Mouse (Mus musculus) lung, embryonic 16.5 days (tissue): ENCODE results near the gene Nfib. TPM values are rescaled to one million over a fixed set of nuclear protein-coding genes. Genes with fewer than 3 reads are reported as not detected.
A peak's percentile ranks its signal among the peaks of the same experiment; 100 is the strongest.

ENCODE experiments used
- ATAC-seq: fragments of 200-750 bp; cut with Nextera tagmentation; 2 replicates; pipeline ENCODE4 v1.8.0; 2017; ENCODE audit warnings: low read depth, mild to moderate bottlenecking, moderate library complexity
- H3K27ac ChIP-seq: fragments of 300-500 bp; sonication (generic); 2 replicates; pipeline ENCODE4 v1.5.1; 2014; ENCODE audit warnings: mild to moderate bottlenecking, control low read depth, low read length
- H3K27me3 ChIP-seq: fragments of 300-500 bp; sonication (generic); 2 replicates; pipeline ENCODE4 v1.6.1; 2014; ENCODE audit warnings: low read depth, low read length, mixed read lengths; ENCODE audit not compliant: control insufficient read depth, insufficient read depth
- H3K36me3 ChIP-seq: fragments of 300-500 bp; sonication (generic); 2 replicates; pipeline ENCODE4 v1.6.1; 2014; ENCODE audit warnings: low read length; ENCODE audit not compliant: control insufficient read depth, insufficient read depth
- H3K4me1 ChIP-seq: fragments of 300-500 bp; sonication (generic); replicated peaks from 2 replicates; pipeline ENCODE4 v1.6.1; 2014; ENCODE audit warnings: low read length, mixed read lengths; ENCODE audit not compliant: control insufficient read depth, insufficient read depth
- H3K4me2 ChIP-seq: fragments of 300-500 bp; sonication (generic); 2 replicates; pipeline ENCODE4 v1.6.1; 2014; ENCODE audit warnings: low read depth, low read length, control low read depth
- H3K4me3 ChIP-seq: fragments of 300-500 bp; sonication (generic); 2 replicates; pipeline ENCODE4 v1.5.1; 2014; ENCODE audit warnings: mild to moderate bottlenecking, low read length, control low read depth
- H3K9ac ChIP-seq: fragments of 300-500 bp; sonication (generic); 2 replicates; pipeline ENCODE4 v1.6.1; 2014; ENCODE audit warnings: low read length, control low read depth
- H3K9me3 ChIP-seq: fragments of 300-500 bp; sonication (generic); 2 replicates; pipeline ENCODE4 v1.6.1; 2016; ENCODE audit warnings: low read length; ENCODE audit not compliant: control insufficient read depth
- WGBS: fragments of 180-500 bp; shearing (Covaris S2); extraction: QIAGEN DNeasy Blood & Tissue Kit; methylation state at CpG from one replicate; pipeline ENCODE4 v1.1.7; 2014; 5-methylcytosine and 5-hydroxymethylcytosine counted together
- polyA plus RNA-seq: library from polyadenylated mRNA; unstranded; fragments of >200 nt; fragmentation: Nextera tagmentation; extraction: Ambion mirVana; gene quantifications from 2 replicates; pipeline ENCODE4 v1.2.1, GENCODE M21; 2015

Gene Nfib
- polyA plus RNA-seq, 1 experiment from 2014 or later: 104 TPM

DNA sequence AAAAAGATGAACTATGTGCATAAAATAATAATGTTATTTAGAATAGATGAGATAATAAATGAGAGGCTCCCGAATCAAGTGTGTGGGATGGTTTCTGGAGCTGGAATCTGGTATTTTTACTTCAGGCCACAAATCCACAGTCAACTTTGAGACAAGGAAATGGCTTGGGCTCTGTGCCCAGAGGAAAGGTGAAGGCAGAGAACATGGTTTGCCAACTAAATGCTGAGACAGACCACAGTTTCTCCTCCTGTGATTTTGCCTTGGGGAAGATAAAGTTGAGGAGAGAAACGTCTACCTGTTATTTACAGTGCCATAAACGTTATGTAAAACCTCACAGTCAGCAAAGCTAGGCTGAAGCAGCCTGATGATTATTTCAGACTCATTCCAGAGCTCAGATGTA is 367.1 kb downstream of the Nfib start:
- Histone ChIP-seq H3K27ac (peak overlapping the region; percentile 57), H3K4me3 (no peak overlapping the region), H3K27me3 (no peaks in the 10 kb centered on the region), H3K4me2 (no peak overlapping the region), H3K9me3 (no peaks in the 10 kb centered on the region), H3K9ac (no peak overlapping the region), H3K36me3 (peaks cover 2% of the 10 kb centered on the region; the same call in 1 of the 2 replicates), H3K4me1 (peaks cover 7% of the 10 kb centered on the region; the same call in 1 of the 2 replicates)
- no peak for ATAC-seq
- 15% methylated on average over 3 of the region's 3 CpGs for WGBS

DNA sequence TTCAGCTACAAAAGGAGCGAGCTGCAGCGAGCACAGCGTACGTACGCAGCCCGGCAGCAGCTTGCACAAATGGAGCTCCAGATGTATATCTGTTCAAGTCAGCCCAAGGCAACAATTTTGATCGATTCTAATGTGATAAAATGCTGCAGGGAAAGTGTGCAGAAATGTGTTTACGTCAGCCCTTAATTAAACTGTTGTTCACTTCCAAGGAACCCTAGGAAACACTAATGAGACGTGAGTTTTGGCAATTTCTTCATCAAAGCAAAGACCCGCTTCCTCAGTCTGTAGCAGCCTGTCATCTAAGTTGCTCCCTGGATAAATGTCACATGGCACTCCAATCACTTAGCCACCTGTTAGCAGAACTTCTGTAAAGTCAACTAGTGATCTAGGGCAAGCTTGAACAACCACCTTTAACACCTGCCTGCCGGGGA is 368.6 kb downstream of the Nfib start:
- no peak for ATAC-seq
- H3K4me3 ChIP-seq: no peak overlapping the region
- no peaks in the 10 kb centered on the region for H3K9me3 ChIP-seq
- peaks cover 7% of the 10 kb centered on the region; the same call in 1 of the 2 replicates for H3K4me1 ChIP-seq
- H3K27me3 ChIP-seq: no peaks in the 10 kb centered on the region
- H3K9ac ChIP-seq: no peak overlapping the region
- H3K36me3 ChIP-seq: peaks cover 2% of the 10 kb centered on the region; the same call in 1 of the 2 replicates
- 54% methylated on average over 11 of the region's 11 CpGs for WGBS
- H3K27ac ChIP-seq: 0 out of 2 replicates have a peak overlapping the region, but pooled peaks have one; percentile 9
- no peak overlapping the region for H3K4me2 ChIP-seq

DNA sequence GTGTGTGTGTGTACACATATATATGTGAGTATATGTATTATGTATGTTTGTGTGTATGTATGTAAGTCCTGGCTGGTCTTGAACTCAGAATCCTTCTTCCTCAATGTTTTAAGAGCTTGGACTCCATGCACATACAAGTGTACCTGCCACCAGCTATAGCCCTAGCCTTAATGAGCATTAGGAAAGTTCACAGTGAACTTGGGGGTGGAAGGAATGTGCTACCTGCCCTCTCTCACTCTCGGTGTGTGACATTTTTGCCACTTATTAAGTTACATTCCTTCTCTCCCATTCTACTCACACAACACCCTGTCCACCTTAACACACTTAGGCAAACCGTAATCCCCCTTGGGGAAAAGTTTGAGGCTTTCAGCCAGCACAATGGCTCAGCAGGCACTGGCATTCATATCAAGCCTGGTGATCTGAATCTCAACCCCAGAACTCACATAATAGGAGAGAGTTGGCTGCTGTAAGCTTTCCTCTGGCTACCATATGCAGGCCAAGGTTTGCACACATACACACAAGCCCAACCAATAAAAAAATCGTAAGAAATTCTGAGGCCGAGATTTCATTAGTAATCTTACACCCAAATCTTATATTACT is 370.2 kb downstream of the Nfib start:
- ATAC-seq: no peak
- H3K4me2 ChIP-seq: no peak overlapping the region
- no peak overlapping the region for H3K27ac ChIP-seq
- H3K27me3 ChIP-seq: no peaks in the 10 kb centered on the region
- no peaks in the 10 kb centered on the region for H3K9me3 ChIP-seq
- 80% methylated on average over 4 of the region's 4 CpGs for WGBS
- no peak overlapping the region for H3K9ac ChIP-seq
- no peak overlapping the region for H3K4me3 ChIP-seq
- H3K4me1 ChIP-seq: peaks cover 10% of the 10 kb centered on the region
- no peaks in the 10 kb centered on the region; the same call in 1 of the 2 replicates for H3K36me3 ChIP-seq

DNA sequence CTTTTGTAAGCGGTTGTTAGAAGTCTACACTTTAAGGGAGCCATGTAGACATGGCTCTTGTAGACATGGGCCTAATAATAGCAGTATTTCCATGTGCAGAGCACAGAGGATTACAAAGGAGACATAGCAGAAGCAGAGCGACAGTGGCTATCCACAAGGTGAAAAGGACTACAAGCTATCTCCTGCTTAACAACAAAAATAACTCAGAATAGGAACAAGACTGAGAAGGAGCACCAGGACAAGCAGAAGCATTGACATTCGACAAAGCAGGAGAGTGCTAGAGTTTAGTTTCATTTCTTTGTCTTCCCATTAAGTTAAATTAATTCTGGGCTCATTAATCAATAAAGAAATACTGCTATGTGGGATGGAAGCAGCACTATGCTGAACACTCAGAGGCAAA is 372.1 kb downstream of the Nfib start:
- Histone ChIP-seq H3K9me3 (no peaks in the 10 kb centered on the region), H3K36me3 (peaks cover 5% of the 10 kb centered on the region), H3K4me3 (no peak overlapping the region), H3K4me2 (no peak overlapping the region), H3K9ac (no peak overlapping the region), H3K27me3 (no peaks in the 10 kb centered on the region), H3K4me1 (peaks cover 7% of the 10 kb centered on the region), H3K27ac (no peak overlapping the region)
- ATAC-seq: no peak
- WGBS: 90% methylated on average over 3 of the region's 3 CpGs

DNA sequence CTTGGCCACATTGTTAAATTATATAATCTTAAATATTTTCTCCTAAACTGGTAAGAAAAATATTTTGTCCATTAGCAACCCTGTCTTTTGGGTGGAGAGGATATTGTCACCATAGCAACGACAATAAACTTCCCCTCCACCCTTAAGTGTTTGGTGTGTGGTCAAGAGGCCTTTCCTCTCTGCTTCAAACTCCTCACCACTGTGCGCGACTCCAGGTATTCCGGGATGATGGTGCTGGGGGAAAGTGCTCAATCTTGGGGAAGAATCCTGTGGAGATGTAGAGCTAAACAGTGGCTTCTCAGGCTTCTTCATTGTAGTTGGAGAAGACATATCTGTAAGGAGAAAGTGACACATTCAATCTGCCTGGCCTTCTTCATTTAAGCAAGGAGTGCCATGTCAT is 375.5 kb downstream of the Nfib start:
- H3K9ac ChIP-seq: no peak overlapping the region
- no peaks in the 10 kb centered on the region for H3K9me3 ChIP-seq
- peaks cover 9% of the 10 kb centered on the region for H3K4me1 ChIP-seq
- ATAC-seq: no peak
- WGBS: 48% methylated on average over 4 of the region's 4 CpGs
- no peak overlapping the region for H3K27ac ChIP-seq
- H3K4me2 ChIP-seq: no peak overlapping the region
- H3K36me3 ChIP-seq: peaks cover 10% of the 10 kb centered on the region
- H3K27me3 ChIP-seq: no peaks in the 10 kb centered on the region
- no peak overlapping the region for H3K4me3 ChIP-seq

DNA sequence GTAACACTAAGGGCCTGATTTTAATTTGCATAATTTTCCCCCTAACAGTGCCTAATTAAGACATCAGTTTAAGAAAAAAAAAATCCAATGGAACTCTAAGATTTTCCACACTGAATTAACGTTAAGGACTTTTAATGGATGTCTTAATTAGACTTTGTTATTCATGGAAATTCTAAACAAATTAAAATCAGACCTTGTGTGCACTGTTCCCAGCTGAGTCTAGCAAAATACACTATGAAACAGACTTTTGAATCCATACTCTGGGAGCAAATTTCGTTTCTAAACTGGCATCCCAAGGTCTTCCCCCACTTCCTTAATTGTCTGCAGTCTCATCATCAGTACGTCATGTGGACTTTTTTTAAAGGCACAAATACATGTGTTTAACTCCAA is 379.4 kb downstream of the Nfib start:
- H3K36me3 ChIP-seq: peaks cover 29% of the 10 kb centered on the region
- no peak overlapping the region for H3K9ac ChIP-seq
- H3K27me3 ChIP-seq: no peaks in the 10 kb centered on the region
- no peak for ATAC-seq
- no peaks in the 10 kb centered on the region for H3K9me3 ChIP-seq
- 67% methylated on average over 3 of the region's 3 CpGs for WGBS
- H3K4me2 ChIP-seq: no peak overlapping the region
- no peak overlapping the region for H3K27ac ChIP-seq
- no peak overlapping the region for H3K4me3 ChIP-seq
- H3K4me1 ChIP-seq: peaks cover 9% of the 10 kb centered on the region

DNA sequence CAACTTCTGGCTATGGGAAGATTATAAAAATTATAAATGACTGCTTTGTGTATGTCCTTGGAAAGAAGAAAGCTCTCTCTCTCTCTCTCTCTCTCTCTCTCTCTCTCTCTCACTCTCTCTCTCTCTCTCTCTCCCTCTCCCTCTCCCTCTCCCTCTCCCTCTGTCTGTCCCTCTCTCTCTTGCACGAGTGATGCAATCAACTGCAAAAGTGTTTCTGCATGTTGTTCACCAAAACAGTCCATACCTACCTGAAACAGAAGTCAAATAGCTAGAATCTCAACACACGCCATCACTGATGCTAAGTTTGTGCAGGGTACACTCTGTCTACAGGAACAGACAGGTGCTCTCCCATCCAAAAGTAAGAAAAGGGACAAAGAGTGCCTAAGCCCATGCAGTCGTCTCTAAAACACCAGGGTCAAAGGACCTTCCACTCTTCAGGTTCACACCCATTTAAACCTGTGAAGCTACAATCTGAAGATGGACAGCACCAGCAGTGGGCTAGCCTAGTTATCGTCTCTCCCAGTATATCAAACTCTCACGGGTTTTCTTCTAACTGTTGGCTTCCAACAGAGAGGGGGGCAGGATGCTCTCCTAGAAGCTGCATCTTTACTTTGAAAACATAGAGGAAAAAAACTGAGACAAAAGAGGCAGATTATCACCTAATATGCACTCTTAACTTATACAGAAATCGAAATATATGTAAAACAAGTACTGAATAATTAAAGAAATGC is 380.0 kb downstream of the Nfib start:
- H3K9me3 ChIP-seq: no peaks in the 10 kb centered on the region
- WGBS: 63% methylated on average over 6 of the region's 6 CpGs
- H3K27me3 ChIP-seq: no peaks in the 10 kb centered on the region
- H3K4me1 ChIP-seq: peaks cover 6% of the 10 kb centered on the region; the same call in 1 of the 2 replicates
- H3K4me2 ChIP-seq: no peak overlapping the region
- H3K27ac ChIP-seq: no peak overlapping the region
- no peak overlapping the region for H3K4me3 ChIP-seq
- H3K36me3 ChIP-seq: peaks cover 31% of the 10 kb centered on the region
- no peak for ATAC-seq
- no peak overlapping the region for H3K9ac ChIP-seq

DNA sequence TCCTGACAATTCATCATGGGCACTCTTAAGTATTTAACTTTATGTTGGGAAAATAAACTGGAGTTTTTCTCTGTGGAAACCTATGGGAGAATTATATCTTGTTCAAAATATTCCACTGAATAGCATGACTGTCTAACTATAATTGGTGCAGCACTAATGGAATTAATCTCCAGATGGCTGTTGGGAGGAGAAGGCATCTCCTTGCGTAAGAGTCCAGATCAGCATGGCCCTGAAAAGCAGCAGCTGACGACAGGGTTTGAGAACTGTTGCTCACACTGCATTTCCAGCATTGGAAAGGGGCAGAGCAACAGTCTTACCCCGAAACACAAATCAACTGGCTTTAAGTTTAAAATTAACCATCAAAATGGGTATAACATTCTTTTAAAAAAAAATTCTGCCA is 380.6 kb downstream of the Nfib start:
- Histone ChIP-seq H3K4me3 (no peak overlapping the region), H3K9me3 (no peaks in the 10 kb centered on the region), H3K9ac (no peak overlapping the region), H3K4me2 (no peak overlapping the region), H3K4me1 (peaks cover 4% of the 10 kb centered on the region; the same call in 1 of the 2 replicates), H3K27me3 (no peaks in the 10 kb centered on the region), H3K36me3 (peaks cover 33% of the 10 kb centered on the region), H3K27ac (no peak overlapping the region)
- WGBS: 73% methylated on average over 3 of the region's 3 CpGs
- ATAC-seq: no peak

DNA sequence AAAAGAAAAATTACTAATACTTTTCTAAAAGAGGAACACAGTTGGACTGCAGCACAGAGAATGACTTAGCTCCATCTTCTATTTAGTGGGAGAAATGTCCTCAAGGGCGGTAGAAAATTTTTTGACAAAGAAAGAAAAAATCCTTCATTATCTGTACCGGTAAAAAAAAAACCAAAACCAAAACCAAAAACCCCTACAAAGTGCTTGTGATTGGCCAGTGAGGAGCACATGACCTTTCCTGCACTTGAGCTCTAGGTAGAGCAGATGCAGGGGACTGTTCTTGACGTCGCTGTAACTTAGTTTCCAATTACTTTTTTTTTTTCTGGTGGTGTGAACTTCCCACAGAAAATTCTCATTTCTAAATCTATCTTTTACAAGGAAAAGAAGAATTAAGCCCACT is 384.5 kb downstream of the Nfib start:
- ATAC-seq: no peak
- no peak overlapping the region for H3K9ac ChIP-seq
- no peaks in the 10 kb centered on the region for H3K9me3 ChIP-seq
- H3K36me3 ChIP-seq: peaks cover 36% of the 10 kb centered on the region
- H3K4me3 ChIP-seq: no peak overlapping the region
- H3K27me3 ChIP-seq: no peaks in the 10 kb centered on the region
- H3K4me2 ChIP-seq: no peak overlapping the region
- 73% methylated on average over 4 of the region's 4 CpGs for WGBS
- peaks cover 5% of the 10 kb centered on the region; the same call in 1 of the 2 replicates for H3K4me1 ChIP-seq
- no peak overlapping the region for H3K27ac ChIP-seq
